Mouse (Mus musculus): ENCODE measurements at regions not wholly inside any gene's neighbourhood (a gene's known extent, or its start where the extent isn't known, plus 50 kb on each side); places are given as distances from the start of the nearest gene placed in this dataset.

DNA sequence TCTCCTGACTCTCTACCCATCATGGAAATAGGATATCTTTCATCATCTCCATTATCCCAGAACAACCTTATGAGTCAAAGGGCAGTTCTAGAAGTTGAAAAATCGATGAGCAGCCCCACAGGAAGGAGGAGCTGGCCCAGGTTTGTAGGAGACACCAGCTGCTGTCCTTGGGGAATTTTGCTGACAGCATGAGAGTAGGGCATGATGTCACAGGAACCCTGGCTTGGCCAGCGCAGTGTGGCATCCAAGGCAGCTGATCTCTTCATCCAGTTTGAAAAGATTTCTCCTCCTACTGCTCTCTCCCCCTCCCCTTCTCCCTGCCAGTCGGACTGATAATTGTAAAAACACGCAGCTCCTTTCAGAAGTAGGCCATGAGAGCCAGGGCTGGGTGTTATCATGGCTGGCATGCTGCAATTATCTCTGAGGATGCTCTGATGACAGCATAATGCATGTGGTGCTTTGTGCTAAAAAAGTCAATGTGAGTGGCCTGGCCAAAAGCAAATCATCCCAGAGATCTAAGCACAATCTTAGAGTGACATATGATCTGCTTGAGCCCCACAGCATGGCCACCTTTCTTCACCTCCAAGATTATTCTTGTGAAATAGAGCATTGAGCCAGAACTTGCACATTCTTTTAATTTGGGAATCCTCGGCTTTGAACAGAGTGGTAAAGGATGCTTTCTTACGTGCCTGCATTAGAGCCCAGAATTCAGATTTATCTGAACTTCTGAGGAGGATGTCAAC lies 54.2 kb downstream of the Gjd2 start:
- DNase-seq: no peak

DNA sequence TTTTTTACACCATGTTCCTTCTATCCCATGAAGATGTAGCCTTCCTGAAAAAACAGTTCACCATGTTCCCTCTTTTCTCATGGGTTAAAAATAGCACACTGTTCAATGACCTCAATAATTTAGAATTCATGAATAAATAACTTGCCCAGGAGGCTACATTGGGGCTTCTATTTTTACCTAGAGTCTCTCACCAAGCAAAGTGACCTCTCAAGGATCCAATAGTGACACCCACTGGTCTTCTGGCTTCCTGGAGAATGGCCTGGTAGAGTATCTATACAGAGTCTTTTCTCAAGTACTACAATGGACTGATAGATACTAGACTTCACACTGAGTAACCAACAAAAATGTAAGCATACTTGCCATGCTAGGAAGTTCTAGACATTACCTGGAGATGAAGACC lies 60.9 kb downstream of the Gjd2 start:
- DNase-seq: no peak

DNA sequence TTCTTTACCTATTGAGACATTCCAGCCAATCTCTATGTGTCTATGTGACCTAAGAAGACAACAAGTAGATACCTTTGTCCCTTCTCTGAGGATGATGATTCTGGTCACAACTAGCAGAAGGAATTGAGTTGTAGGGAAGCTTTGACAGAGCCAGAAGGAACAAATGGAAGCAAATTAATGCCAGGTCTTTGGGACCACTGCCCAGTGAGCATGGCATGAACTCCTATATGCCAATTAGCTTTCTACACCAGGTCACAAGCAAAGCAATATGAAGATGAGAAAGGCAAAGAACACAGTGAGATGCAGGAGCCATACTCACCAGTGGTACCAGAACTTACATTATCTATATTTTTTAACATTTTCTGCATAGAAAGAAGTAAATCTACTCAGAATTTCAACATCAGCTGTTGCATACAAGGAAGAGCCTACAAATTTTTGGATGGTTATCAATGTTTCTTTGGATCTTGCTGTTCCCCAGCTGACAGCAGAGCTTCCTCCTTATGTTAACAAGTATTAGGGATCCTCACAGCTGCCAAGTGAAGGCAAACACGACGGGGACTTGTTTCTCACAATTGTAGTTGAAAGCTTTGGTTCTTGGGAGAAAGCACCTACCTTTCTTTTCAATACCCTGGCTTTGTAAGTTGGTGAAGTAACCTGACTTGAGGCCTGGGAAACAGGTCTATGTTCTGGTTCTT lies 64.0 kb downstream of the Gjd2 start:
- no peak for DNase-seq

DNA sequence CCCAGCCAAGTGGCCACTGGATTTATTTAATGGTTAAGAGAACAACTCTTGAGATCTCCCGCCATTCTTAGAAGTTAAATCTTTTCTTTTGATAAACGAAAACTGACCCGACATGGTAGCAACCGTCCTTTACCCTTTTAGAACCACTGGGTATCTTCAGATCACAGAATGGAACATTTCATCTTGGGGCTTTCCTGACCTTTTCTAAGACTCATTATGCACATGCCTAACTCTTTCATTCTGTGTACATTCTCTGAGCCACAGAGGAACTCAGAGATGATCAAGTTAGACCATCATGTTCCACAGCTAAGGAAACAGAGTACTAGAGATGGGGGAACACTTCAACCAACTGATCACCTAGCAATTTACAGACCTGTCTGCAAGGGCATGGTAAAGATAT lies 81.7 kb downstream of the Gjd2 start:
- DNase-seq: no peak

DNA sequence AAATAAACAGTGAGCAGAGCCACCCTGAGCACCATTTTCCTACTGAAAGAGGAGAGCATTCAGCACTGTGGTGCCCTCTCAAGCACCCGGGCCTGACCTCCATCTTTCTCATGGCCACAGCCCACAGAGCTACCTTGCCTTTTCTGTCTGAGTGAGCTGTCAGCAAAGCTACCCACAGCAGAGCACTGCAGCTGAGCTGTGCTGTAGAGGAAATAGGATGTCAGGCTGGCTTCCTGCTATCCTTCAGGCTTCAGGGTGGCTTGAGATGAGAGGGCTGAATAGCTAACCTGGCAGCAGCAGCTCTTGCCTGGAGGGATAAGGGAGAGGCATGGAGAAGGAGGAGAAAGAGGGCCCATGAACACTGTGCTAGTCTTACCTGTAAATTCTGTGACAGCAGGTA lies 82.5 kb downstream of the Gjd2 start:
- no peak for DNase-seq

DNA sequence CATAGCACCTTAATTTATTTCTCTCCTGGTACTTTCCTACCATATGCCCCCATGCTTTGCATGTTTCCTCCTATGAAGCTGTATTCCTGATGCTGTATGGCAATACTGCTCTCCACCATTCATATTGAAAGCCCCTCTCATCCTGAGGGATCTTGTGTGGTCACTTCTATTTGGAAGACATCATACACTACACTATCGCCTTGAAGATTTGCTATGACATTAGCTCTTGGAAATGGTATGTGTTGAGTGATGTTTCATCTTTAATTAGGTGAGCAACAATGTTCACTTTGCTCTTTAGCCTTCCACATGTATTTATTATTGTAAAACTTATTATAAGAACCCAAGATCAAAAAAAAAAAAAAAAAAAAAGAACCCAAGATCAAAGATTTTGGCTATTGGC lies 81.2 kb upstream of the Arhgap11a start:
- no peak for DNase-seq

DNA sequence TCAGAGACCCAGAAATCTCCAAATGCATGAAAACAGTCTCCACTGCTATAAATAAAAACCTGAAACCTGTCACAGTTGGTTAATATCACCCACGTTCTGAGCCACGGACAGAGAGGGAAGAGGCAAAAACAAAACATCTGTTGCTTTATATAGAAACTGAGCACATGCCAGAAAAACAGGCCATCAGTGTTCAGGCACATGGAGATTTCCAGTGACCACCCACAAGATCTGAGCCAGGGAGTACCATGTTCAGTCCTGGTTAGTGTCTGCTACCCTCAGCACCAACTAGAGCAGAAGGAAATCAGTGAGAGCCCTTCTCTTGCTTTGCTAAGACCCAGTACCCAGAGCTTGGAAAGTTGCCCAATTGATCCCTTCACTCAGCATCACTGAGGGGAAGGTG lies 75.7 kb upstream of the Arhgap11a start:
- no peak for DNase-seq

DNA sequence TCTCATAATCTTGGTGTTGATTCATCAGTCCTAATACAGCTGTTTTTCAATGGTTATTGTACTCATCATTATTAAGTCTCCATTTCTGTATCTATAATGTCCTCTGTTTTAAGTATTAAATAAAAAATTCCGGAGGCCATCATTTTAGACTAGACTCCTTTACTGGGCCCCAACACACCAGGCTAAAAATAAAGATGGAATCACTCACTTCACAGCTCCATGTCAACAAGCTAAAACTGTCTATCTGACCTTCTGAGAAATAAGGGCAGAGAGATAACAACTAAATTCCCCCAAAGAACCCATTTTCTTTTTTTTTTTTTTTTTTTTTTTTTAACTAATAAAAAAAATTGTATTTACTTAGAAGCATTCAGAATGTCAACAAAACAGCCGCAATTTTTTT lies 70.5 kb upstream of the Arhgap11a start:
- DNase-seq: no peak

DNA sequence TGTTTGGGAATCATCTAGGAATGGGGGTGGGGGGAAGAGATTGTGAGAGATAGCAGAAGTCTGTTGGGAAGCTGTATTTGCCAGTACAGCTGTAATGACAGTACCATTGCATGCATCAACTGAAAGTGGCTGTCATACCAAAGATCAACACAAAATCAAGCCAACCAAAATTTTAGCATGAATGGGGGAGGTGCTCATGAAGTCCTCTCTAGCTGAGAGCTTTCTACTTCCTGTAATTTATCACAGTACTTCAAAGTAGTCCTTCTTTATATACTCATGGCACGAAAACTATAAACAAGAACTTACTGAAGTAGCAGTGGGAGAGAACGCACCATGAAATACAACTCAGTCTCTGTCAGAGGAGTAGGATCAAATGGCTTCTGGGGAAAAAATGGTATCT lies 65.8 kb upstream of the Arhgap11a start:
- DNase-seq: no peak

DNA sequence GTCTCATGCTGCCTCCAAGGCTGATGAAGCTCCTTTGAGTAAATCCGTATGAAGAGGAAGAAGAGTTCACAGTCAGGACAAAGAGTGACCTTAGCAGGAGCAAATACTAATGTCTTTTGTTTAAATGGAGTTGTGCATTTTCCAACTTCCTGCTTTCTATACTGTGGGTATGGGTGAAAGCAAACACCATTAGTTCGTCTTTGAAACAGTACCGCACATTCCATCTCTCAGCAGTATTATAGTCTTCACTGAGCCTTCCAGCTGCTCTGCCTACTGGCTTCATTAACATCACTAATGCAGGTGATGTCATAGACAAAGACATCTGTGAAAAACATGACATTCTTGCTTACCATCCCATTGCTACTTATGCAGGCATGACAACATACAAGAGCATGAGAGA lies 62.7 kb upstream of the Arhgap11a start:
- no peak for DNase-seq

DNA sequence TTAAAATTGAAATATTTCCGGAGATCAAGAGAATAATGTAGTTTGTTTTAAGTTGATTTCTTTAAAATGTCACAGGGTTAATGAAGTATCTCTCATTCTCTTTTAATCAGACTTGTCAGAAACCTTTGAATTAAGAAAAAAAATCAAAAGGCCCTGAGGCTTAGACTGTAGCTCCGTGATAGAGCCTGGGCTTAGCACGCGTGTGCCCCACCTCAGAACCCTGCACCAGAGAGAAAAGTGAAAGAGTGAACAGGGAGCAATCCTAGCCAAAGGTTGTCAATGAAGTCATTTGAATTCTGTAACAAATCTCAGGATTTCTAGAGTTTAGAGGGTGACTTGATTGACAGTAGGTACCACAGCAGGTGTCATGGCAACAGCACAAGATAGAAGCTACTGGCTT lies 61.0 kb upstream of the Arhgap11a start:
- no peak for DNase-seq

DNA sequence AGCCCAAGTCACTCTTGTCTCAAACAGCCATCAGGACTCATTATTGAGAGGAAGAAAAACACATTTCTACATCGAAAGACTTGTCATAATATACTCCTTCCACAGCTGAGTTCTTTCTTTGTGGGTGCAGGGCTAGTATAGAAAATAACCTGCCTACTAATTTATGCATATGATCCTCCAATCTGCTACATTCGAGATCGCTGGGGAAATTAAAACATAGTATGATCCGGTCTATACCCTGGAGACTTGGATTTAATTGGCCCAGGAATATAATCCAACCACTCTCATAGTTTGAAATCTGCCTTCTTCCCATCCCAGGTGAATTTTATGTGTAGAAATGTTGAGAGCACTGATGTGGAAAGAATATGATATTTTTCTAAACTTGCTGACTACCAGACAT lies 60.2 kb upstream of the Arhgap11a start:
- DNase-seq: no peak

DNA sequence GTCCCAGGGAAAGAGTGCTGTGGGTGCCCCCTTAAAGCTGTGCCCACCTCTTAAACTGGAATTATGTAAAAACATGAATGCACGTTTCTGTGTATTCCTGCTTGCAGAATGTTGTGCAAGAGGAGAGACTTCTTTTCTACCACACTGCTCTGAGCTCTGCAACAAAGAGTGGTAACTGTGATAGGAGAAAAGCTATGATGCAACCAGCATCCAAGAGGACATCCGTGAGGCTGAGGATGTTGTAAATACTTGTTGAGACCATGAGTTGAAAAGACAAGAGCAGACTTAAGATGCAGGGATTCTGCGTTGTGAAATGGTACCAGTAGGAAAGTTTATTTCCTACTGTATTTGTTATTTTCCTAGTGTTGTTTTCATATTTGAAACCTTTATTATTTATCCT lies 56.0 kb upstream of the Arhgap11a start:
- no peak for DNase-seq

DNA sequence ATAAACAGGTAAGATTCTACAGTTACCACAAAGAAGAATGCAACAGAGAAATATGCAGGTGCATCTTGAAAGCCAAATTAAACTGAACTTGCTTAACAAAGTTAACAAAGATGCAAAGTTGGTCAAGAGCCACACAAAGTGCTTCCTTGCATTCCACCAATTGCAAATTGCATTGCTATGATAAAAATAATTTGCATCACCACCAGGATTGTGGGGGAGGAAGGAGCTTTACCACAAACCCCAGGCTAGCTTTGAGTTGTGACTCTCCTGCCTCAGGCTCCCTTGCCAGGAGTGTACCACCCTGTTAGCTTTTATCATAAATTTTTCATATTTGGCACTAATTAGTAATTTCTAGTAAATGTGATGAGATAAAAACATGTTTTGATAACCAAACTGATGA lies 55.4 kb upstream of the Arhgap11a start:
- no peak for DNase-seq

DNA sequence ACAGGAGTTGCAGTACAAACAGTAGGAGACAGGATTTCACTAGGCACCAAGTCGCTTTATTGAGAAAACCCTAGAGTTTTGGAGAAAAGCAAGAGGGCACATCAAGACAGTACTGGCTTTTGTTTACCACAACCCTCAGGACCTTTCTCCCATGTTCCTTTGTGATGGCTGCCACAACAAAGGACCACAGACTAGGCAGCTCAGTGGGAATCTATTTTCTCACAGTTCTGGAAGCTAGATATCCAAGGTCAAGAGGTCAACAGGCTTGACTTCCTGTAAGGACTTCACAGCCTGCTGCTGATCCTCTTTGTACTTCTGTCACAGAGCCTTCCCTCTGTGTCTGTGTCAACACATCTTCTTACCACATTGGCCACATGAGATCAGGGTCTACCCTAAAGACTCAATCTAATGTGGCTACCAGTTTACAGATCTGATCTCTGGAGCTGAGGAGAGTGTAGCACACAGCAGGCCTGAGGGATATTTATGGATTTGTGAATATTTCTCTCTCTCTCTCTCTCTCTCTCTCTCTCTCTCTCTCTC lies 54.6 kb upstream of the Arhgap11a start:
- no peak for DNase-seq

DNA sequence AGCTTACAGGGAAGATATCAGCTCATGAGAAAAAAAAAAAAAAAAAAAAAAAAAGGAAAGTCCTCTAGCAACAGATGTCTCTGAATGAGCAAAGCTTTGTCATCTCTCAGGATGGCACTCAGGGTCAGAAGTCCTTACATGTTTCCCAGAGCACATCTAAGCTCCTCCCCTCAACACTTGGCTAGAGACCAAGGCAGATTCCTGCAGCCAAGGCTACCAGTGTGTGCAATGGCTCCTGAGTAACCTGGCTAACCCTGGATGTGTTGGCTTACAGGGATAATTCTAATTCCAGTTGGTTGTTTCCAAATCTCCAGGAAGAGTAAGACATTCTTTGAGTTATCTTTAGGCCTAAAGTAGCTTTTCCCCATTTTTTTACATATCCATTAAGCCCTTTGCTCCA lies 53.9 kb upstream of the Arhgap11a start:
- no peak for DNase-seq

DNA sequence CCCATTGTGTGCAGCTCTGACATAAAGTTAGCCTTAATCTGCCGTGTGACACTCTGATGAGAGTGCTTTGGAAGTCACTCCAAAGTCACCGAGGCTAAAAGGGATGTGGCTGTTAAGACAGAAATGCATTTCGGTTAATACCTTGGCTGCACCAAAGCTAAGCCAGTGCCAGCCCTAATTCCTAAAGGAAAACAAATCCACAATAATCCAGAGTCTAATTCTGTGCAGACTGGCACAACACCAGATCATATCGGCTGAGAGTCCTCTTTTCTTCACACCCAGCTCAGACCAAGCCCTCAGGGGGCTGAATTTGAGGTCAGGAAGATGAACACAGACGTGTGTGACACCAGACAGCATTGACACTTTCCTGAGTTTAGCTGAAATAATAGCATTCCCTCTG lies 52.0 kb upstream of the Arhgap11a start:
- DNase-seq: no peak

DNA sequence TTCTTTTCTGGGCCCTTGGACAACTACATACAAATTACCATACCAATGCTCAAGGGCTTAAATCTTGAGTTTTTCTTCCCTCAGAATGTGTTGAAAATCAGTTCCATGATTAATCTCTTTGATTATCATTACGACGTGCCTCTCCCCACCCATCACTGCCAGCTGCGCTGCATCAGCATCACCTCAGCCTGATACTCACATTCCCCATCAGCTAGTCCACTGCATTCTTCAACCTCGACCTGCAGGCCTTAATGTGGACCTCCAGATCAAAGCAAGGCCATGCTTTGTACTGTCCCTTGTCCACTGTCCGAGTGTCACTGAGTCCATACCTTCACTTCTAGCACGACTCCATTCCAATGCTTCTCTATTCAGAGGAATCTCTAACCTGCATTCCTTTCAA lies 50.3 kb upstream of the Arhgap11a start:
- DNase-seq: peak; percentile 13
